Mouse (Mus musculus) stomach, postnatal 0 days (tissue): ENCODE measurements around the gene Shld1.

Source experiments
- CTCF ChIP-seq: IDR thresholded peaks from 2 replicates; pipeline ENCODE4 v1.5.1; 2016; ENCODE audit warnings: antibody characterized with exemption, low read depth, mild to moderate bottlenecking, moderate library complexity
- EP300 ChIP-seq: optimal IDR thresholded peaks from 2 replicates; pipeline ENCODE3; 2016; ENCODE audit warnings: antibody characterized with exemption

GRCm38 (mm10) chr2:132689188-132689568 lies 2.4 kb downstream of the Shld1 start:
- TF ChIP-seq CTCF (no peak), EP300 (no peak)
